Mouse (Mus musculus): Measurements from ENCODE around the gene Rap1gds1. TPM values are rescaled to one million over a fixed set of nuclear protein-coding genes. Genes with fewer than 3 reads are reported as not detected.

Gene Rap1gds1
- total RNA-seq, 1 experiment from 2014 or later = 54.0 TPM

DNA sequence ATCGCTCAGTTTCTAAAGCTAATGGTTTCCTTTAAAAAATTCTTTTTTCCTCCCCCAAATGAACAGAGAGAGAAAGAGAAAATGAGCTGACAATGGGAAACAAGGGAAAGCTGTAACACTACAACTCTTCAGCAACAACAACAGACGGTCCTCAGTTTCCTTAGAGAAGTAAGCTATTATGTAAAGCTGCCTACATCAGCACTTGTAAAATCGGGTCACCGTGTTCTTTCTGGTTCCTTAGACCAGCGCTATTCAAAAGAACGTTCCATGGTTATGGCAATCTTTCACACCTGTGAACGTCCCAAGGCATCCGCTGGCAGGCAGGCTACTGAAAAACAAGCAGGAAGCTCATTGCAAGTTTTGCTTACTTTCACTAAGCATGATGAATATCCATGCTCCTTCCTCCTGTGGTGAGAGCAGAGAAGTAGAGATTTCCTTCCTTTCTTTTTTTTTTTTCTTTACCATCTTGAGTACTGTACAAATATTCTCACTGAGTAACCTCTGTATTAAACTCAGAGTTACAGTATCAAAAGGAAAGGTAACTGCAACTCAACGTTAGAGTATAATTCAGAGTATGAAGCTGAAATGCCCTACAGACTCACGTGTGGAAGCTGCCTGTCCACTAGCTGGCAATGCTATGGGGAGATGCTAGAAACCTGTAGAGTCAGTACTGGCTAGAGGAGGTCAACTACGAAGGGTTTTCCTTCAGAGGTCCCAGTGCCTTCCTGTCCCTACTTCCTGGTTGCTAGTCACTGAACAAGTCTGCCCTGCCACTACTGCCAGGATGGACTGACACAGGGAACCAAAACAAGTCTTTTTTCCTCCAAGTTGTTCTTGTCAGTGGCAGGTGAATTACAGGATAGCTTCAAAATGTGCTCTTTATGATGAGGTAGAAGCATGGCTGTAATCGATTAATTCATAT lies 26.0 kb downstream of the Rap1gds1 start:
- no peak for DNase-seq

DNA sequence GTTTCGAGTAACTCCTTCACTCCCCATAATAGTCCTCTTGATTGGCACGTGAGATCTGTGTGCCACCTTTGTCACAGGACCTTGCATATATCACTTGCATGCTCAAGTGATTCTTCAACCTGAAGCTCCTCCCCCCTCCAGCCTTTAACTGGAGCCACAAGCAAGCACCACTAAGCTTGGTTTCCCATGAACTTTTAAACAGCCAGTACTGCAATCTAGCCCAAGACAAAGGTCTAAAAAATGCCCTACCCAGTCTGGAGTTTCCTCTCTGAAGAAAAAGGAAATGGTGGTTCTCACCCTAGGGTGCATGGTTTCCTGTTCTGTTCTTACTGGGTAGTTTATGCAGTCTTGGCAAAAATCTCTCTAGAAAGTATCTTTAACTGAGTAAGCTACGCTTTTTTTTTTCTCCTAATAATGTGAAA lies 32.6 kb downstream of the Rap1gds1 start:
- DNase-seq = no peak

DNA sequence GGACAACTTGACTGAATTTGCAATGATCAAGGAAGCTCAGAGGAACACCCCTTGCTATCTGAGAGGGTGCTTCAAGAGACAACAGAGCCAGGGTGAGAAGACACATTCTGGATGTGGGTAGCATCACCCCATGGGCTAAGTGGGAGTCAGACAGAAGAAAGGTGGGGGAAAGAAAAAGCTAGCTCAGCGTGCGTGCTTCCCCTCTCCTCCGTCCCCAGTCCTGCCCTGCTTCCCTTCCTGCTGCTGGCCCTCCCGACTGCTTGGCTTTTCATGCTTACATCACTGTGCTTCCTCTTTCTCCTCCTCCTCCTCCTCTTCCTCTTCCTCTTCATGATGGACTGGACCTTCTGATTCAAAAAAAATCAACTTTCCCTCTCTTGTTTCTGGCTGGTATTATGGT lies 33.1 kb downstream of the Rap1gds1 start:
- DNase-seq = no peak

DNA sequence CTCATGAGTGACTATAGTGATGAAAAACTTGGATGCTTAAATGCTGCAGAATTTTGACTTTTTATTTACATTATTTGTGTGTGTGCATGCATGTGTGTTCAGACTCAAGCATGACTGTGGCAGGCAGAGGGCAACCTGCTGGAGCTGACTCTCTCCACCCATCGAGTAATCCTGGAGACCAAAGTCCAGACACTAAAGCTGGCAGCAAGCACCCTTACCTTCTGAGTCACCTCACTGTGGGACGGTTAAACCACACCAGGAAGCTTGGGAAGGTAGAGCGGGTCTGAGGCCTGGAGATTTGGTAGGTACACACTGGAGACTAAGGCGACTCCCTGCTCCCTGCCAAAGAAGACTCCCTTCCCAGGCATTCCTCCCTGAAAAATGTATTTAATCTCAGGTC lies 38.0 kb downstream of the Rap1gds1 start:
- DNase-seq = no peak

DNA sequence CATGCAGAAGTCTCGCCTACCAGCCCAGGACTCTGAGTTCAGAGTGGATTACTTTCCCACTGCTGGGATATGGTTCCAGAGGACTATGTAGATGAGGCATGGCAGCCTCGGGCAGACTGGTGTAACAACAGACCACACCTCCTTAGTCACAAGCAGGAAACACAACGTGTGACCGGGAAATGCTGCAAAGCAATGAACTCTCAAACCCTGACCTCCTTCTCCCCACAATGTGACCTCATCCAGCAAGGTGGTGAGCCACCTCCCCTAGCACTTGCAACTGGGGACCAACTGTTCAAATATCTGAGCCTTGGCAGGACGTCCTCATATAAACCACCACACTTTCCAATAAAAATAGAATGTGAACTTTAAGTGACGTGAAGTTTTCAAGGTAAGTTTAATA lies 41.8 kb downstream of the Rap1gds1 start:
- DNase-seq = no peak

DNA sequence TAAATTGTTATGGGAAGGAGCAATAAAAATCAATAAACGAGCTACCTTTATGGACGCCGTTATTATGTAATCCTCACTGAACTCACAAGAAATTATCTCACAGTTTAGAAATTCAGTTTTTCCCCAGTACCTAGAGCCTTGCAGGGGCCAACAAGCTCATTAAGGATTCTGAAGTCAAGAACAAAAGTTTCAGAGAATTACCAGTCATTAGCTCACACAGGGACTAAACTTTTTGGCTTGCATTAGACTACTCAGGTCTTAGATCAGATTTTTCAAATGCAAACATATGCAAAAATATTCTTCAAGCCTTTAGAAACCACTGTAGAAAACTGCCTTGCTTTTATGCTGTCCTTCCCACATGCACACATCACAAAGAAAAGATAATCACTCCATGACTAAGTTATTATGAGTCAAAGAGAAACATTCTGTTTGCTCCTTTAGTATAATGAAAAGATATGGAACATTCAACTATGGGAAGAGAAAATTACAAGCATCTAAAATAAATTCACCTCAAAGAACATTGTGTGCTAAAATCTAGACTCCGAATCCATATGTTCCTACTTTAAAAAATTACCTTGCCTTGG lies 44.3 kb downstream of the Rap1gds1 start:
- no peak for DNase-seq

DNA sequence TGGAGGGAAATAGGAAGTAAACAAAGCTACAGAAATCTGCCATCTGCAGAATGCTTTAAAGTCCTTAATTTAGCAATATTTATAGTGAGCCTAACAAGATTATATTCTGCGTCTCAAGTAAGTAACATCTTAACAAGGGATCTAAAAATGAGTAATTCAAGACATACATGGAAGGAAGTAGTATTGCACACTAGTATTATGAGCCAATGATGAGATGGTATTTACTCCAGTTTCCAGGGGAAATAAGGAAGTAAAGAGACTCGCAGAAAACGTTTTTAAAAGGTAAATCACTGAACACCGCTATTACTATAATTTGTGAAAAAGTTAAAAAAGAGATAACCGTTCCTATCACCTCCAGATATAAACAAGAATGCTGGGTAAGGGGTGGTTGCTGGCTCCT lies 49.9 kb downstream of the Rap1gds1 start:
- DNase-seq = no peak

DNA sequence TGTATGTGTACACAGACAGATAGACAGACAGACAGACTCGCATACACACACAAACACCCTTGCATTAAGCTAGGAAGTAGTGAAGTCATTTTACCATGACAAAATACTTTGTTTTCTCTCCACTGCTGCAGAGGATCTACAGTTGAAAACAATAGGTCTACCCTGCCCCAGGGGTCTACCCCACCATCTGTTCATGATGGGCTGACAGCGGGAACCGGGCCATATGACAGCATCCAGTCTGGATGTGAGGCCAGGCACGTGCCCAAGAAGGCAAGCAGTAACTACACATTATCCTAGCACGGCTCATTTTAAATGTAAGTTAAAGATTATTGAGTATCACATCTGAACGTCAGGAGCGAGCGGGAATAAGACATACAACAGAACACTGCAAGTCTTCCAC lies 51.4 kb downstream of the Rap1gds1 start:
- no peak for DNase-seq

DNA sequence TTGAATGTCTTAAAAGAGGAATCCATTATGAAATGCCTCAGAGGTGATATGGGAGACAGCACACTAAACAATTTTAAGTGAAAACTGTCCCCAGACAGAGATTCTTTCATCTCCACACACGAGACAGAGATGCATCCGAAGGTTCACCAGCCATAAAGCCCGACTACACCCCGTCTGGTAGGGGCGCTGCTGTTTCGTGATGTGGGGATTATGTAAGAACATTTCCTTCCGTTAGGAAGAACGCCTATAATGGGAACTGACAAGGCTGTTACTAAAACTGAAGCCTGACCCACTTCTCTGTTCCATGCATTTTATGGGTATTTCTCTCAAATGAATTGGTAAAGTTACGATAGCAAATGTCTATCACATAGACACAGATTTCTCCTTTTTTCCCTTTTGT lies 62.6 kb downstream of the Rap1gds1 start:
- DNase-seq = no peak

DNA sequence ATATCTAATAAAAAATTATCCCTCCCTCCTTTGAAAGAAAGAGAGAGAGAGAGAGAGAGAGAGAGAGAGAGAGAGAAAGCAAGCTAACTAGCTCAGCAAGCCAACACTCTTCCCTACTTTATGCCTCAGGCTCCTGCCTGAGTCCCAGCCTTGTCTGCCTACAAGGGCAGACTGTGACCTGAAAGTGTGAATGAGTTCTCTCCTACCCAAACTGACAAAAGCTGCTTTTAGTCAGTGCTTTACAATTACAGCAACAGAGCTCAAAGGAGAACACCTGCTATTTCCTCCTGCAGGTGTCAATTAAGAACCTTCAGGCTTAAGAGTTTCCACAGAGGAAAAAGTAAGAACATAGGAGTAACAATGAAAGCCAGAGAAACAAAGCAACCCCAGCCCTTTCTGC lies 69.3 kb downstream of the Rap1gds1 start:
- no peak for DNase-seq

DNA sequence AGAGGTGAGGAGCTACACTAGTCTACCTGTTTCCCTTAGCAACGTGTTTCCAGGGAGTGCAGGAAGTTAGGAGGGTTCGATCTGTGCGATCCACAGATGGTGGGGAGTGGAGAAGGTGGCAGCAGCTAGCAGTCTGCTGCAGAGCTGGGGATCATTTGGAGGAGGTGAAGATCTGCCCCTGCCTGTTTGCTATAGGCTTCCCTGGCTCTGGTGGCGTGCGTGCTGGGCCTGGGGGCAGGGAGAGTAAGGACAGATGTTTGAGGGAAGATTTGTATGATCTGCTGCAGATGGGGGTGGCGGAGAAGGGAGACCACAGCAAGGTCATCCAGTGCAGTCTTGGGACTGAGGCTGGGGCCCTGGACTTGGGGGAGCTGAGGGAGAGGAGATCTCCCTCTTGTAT lies 72.2 kb downstream of the Rap1gds1 start:
- DNase-seq = no peak

DNA sequence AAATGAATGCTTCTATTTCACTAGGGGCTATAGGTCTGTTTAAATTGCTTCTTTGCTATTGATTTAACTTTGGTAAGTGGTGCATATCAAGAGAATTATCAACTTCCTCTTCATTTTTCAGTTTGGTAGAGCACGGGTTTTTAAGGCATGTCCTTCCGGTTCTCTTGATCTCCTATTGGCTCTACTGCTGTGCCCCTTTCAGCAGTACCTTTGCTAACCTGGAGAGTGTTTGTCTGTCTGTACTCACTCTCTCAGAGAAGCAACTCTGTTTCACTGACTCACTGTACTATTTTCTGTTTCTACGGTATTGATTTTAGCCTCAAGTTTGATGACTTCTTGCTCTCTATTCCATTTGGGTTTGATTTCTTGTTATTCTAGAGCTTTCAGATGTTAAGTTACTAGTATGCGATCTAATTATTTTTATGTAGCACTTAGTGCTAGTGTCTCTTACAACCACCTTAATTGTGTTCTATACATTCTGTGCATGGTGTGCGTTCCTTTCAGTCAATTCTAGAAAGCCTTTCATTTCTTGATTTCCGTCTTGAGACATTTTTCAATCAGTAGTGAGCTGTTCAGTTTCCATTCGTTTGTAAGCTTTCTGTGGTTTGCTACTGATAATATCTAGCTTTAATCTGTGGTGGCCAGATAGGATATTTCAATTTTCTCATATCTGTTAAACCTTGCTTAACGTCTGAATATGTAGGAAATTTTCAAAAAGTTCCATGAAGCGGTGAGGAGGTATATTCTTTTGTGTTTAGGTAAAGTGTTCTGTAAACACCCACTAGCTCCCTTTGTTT lies 74.7 kb downstream of the Rap1gds1 start:
- DNase-seq = no peak

DNA sequence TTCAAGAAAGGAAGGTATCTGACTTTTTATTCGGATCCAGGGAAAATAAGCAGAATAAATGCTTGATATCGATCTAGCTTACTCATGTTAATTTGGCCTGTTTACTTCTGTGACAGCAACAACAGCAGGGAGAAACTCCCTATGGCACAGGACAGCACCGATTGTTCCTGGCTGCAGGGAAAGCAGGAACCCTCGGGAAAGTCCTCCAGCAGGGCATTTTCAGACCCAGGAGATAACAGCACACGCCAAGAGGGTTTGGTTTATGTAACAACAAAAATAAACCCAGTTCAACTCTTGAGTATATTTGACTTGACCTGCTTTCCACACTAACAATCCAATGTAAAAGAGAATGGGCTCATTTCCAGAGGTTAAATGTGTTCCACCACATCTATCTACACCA lies 81.5 kb downstream of the Rap1gds1 start:
- DNase-seq = no peak

DNA sequence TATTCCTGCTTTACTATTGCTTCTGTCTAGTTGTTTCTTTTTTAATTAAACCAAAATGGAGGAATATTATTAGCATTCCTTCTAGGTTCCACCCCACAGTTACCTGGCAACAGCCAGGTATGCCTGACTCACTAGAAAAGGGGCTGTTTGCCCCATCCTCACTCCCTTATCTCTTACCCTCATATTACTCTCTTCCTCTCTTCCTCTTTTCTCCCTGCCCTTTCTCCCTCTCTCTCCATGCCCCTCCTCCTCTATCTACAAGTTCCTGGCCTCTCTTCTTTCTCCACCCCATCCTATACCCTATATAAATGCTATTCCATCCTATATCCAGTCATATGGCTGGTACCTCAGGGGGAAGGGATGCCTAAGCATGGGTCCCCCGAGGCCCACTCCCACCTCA lies 83.6 kb downstream of the Rap1gds1 start:
- no peak for DNase-seq

DNA sequence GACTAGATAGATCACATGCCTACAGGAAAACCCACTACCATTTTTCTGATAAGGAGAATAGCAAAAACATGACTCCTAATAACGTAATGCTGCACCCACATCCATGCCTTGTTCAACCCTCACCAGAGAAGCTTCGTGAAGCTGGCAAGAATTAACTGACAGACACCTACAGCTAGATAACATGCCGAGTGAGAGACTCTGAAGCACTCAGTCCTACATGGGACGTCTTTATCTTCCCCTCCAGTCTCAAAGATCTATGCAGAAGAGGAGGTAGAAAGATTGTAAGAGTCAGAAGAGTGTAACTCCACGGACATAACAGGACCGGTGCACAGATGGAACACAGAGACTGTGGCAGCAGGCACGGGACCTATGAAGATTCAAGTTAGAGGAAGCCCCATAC lies 85.9 kb downstream of the Rap1gds1 start:
- no peak for DNase-seq

DNA sequence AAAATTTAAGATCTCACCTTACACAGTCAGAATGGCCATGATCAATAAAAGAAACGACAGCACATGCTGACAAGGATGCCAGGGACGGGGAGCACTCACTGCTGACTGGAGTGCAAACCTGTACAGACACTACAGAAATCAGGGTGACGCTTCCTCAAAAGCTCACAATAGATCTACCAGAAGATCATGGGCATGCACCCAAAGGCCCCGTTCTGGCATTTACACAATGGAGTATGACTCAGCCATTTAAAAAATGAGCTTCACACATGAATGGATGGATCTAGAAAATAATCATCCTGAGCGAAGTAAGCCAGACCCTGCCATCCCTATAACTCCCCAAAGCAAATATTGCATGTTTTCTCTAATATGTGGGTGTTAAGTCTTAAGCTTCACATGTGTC lies 87.0 kb downstream of the Rap1gds1 start:
- no peak for DNase-seq

DNA sequence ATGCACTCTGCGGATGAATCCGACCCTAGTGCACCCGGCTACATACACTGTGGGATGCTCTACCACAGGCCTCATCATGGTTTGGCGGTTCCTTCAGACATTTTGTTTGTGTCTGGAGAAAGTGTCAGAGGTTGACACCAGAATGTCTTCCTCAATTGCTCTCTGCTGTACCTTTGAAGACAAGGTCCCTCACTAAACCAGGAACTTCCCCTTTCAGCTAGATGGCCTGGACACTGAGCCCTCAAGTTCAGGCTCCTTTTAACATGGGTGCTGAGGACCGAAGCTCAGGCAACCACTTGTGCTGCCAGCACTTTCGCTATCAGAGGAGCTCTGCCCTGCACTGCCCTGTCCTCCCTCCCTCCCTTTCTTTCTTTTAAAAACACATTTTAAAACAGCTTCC lies 92.8 kb downstream of the Rap1gds1 start:
- no peak for DNase-seq

DNA sequence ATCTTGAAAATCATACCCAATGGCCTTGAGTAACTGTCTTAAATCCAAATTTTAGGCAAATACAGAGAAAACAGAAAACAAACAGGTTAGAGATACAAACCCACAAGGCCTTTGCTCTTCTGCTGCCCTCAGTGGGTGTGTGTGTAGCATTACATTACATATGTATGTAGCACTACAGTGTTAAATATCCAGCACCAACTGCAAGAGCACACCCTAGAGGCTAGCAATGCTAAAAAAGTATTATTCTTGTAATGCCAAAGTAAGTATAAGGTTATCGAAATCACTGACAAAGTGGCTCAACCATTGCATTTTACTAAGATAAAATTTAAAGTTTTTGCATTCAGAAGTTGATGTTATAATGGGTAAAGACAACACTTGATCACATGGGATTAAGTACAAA lies 97.6 kb downstream of the Rap1gds1 start:
- no peak for DNase-seq

DNA sequence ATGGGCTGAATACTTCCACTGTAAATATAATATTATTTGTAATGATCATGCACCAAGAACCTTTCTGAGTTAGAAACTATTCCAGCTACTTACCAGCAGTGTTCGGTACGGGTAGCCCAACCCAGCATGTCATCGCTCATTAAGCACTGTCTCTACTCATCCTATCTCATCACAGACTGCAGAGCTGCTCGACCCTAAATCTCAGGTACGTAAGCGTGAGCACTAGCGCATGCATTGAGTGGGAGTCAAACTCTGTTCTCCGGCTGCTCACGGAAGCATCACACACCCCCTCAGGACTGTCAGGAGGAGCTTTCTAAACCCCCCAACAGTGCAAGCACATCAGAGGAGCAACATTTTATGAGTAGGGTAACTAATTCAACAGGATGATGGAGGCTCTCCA lies 107.4 kb downstream of the Rap1gds1 start:
- DNase-seq = no peak

DNA sequence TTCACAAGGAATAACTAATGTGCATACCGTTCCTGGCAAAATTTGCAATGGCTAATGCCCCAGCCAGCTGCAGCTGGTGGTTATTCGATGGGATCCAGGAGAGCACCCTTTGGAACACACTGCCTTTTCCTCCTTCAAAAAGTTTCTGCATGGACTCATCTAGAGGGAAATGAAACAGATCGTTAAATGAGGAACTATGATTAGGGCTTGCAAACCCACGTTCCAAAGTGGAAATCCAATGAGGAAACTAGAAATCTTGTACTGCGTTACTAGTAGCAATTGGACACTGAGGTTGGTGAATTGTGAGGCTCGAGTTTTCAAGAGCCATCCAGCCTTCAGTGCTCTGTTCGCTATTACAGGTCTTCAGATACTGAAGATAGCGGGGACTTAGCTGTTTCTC lies 116.5 kb downstream of the Rap1gds1 start:
- no peak for DNase-seq

DNA sequence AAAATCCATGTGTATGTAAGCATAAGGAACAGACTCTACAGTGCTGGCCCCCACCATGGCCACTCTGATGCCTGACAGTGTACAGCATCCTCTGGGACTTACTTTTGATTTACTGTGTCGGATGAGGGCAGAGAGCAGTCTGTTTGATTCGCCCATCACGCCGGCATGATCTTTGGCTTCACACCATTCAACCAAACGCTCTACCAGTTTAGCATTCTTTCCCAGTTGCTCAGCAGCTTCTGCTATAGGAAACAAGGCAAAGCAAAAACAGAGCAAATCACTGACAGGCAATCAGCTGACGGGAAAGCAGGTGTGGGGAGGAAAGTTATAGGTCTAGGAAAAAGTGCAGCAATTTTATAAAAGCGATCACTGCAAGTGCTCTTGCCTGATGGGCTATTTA lies 119.8 kb downstream of the Rap1gds1 start:
- DNase-seq = no peak

DNA sequence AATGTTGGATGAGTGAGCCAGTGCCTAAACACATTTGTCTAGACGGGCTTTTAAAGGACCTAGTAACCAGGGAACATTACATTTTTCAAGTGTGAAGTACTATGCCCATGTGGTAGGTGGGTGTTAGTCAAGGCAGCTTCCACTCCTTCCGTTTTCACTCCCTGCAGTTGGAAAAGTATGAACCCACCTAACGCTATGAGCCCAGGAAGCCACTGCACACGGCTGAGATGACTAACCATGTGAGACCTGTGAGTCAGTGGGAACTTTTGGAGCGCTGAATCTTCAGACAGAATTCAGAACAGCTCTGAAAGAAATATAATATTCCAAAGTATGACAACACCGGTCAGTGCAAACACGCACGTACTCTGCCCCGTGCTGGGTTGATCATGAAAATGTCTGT lies 125.9 kb downstream of the Rap1gds1 start:
- DNase-seq = no peak

DNA sequence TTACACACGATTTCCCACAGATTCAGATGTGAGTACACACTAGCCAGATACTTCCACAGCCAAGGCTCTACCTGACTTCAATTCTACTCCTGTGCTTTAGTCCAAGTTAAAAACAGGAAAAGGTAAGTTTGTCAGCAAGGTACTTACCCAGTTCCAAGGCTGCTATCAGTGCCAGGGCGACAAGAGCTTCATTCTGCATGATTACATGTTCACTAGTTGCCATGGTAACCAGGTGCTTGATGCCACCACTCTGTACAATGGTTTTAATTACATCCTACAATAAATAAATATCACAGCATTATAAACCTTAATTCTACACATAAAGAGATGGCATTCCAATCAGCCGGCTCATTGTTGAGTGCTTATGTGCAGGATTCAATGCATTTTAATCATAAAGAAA lies 129.5 kb downstream of the Rap1gds1 start:
- no peak for DNase-seq

Data from adrenal gland, postnatal 14 days (tissue).